Mouse (Mus musculus) heart, embryonic 12.5 days (tissue): ENCODE measurements around the gene Atxn2. TPM values are rescaled to one million over a fixed set of nuclear protein-coding genes. Genes with fewer than 3 reads are reported as not detected.
A peak's percentile ranks its signal among the peaks of the same experiment; 100 is the strongest.

Source experiments
- ATAC-seq: fragments of 200-750 bp; cut with Nextera tagmentation; 2 replicates; pipeline ENCODE4 v1.8.0; 2017; ENCODE audit warnings: moderate TSS enrichment, moderate library complexity; ENCODE audit not compliant: insufficient number of reproducible peaks, low FRiP score
- H3K27ac ChIP-seq: fragments of 300-500 bp; sonication (generic); 2 replicates; pipeline ENCODE4 v1.5.1; 2016; ENCODE audit warnings: mild to moderate bottlenecking, moderate library complexity; ENCODE audit not compliant: poor library complexity, severe bottlenecking
- H3K27me3 ChIP-seq: fragments of 300-500 bp; sonication (generic); replicated peaks from 2 replicates; pipeline ENCODE4 v1.6.1; 2016; ENCODE audit warnings: mild to moderate bottlenecking, moderate library complexity
- H3K36me3 ChIP-seq: fragments of 300-500 bp; sonication (generic); 2 replicates; pipeline ENCODE4 v1.6.1; 2016; ENCODE audit warnings: mild to moderate bottlenecking, moderate library complexity
- H3K4me1 ChIP-seq: fragments of 300-500 bp; sonication (generic); replicated peaks from 2 replicates; pipeline ENCODE4 v1.6.1; 2016; ENCODE audit warnings: mild to moderate bottlenecking
- H3K4me2 ChIP-seq: fragments of 300-500 bp; sonication (generic); 2 replicates; pipeline ENCODE4 v1.6.1; 2016; ENCODE audit warnings: mild to moderate bottlenecking, moderate library complexity
- H3K4me3 ChIP-seq: fragments of 300-500 bp; sonication (generic); 2 replicates; pipeline ENCODE4 v1.5.1; 2016; ENCODE audit warnings: mild to moderate bottlenecking
- H3K9ac ChIP-seq: fragments of 300-500 bp; sonication (generic); 2 replicates; pipeline ENCODE4 v1.6.1; 2016; ENCODE audit warnings: mild to moderate bottlenecking, moderate library complexity
- H3K9me3 ChIP-seq: fragments of 300-500 bp; sonication (generic); replicated peaks from 2 replicates; pipeline ENCODE4 v1.6.1; 2016; ENCODE audit warnings: mild to moderate bottlenecking, moderate library complexity
- whole genome bisulfite sequencing: fragments of 180-500 bp; shearing (Covaris S2); methylation state at CpG from one replicate; pipeline ENCODE4 v1.1.7; 2016; 5-methylcytosine and 5-hydroxymethylcytosine counted together
- polyA plus RNA-seq: library from polyadenylated mRNA; unstranded; fragments of >200 nt; fragmentation: Nextera tagmentation; extraction: Ambion mirVana; gene quantifications from 2 replicates; pipeline ENCODE4 v1.2.1, GENCODE M21; 2016

Gene Atxn2
- polyA plus RNA-seq, 1 experiment from 2014 or later: 83.2 TPM

DNA sequence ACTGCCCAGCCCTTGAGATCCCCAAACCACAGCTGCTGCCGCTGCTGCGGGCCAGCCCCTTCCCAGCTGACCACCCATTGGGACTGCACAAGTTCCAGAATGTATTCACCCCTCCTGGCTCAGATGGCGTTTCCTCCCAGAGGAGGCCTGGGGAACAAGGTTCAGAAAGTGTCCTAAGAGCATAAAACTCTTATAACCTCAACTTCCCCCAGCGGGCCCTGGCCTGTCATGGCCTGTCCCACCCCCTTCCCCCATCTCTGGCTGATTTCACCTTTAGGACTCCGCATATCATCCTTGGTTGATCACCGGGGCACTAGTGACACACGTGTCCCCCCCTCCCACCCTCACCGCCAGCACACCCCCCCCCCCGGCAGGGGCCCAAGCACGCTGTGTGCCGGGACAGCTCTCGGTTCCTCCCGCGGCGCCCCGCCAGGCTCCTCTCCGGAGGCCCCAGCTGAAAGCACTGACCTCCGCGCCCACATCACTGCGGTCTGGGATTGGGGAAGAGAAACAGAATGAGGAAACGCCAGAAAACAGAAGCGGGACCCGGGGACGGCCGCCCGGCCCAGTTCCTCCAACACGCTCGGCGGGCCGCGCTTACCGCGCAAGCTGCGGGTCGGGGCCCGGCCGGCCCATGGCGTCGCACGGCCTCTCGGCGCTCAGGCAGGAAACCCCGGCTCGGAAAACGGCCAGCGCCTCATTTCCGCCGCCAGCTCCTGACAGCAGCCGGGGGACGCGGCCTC is 125.0 kb downstream of the Atxn2 start:
- WGBS: 1% methylated on average over 48 of the region's 51 CpGs
- peaks cover 62% of the 10 kb centered on the region for H3K4me1 ChIP-seq

DNA sequence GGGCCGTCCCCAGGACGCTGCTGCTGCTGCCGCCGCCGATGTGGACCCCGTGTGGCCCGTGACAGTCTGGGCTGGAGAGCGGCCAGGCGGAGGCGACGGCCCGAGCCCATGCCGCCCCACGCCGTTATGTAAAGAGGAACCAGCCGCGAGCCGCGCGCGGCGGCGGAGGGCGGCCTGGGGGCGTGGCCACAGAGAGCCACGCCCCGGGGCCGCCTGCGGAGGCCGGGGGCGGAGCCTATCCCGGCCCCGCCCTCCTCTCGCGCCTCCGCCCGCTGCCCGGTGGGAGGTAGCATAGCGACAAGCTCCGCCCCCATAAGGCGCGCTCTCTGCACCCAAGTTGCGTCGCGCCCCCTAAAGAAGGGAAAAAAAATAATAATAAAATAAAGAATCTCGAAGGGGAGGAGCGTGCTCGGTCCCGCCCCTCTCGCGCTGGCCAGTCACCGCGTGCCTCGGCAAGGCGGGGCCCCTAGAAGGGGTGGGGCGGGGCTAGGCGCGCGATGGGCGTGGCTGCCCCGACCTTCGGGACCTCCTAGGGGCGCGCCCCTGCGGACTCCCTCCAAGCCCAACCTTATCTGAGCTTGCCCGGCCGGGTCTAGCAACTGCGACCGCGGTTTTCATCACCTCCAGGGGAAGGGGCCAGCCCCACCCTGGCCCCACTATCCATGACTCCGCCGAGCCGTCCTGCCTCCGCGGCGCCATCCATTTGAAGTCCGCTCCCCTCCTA is 125.7 kb downstream of the Atxn2 start:
- Histone ChIP-seq H3K9me3 (no peaks in the 10 kb centered on the region), H3K4me2 (peak overlapping the region; percentile 98), H3K4me3 (peak overlapping the region; percentile 85), H3K27ac (peak overlapping the region; percentile 87), H3K27me3 (no peaks in the 10 kb centered on the region), H3K9ac (peak overlapping the region; percentile 88), H3K4me1 (peaks cover 58% of the 10 kb centered on the region), H3K36me3 (peaks cover 2% of the 10 kb centered on the region; the same call in 1 of the 2 replicates)
- WGBS: under 1% methylated on average over 75 of the region's 77 CpGs
- peak; percentile 91 for ATAC-seq

More for the DNA sequence above, 125.0 kb downstream of the Atxn2 start:
- peak overlapping the region; percentile 98 for H3K4me2 ChIP-seq
- H3K27ac ChIP-seq: peak overlapping the region; percentile 87
- H3K4me3 ChIP-seq: peak overlapping the region; percentile 85
- peaks cover 4% of the 10 kb centered on the region; the same call in 1 of the 2 replicates for H3K36me3 ChIP-seq
- ATAC-seq: peak; percentile 12
- no peaks in the 10 kb centered on the region for H3K27me3 ChIP-seq
- H3K9me3 ChIP-seq: no peaks in the 10 kb centered on the region
- H3K9ac ChIP-seq: peak overlapping the region; percentile 88

- Histone ChIP-seq H3K4me1 (peaks cover 56% of the 10 kb centered on the region), H3K36me3 (no peaks in the 10 kb centered on the region), H3K4me3 (peak within 1 kb of the TSS; percentile 85), H3K27me3 (no peaks in the 10 kb centered on the region), H3K9me3 (no peaks in the 10 kb centered on the region), H3K9ac (peak within 1 kb of the TSS; percentile 88), H3K4me2 (peak within 1 kb of the TSS; percentile 98), H3K27ac (peak within 1 kb of the TSS; percentile 87)
- ATAC-seq: peak; percentile 24
- WGBS: 1% methylated on average over 35 of the region's 35 CpGs
These were observed 126.6 kb downstream of the Atxn2 start, which contains the start of gene Sh2b3 for GRCm38 (mm10) chr5:121837441-121838340. Gene Sh2b3 (minus strand): TSS chr5:121837646.

DNA sequence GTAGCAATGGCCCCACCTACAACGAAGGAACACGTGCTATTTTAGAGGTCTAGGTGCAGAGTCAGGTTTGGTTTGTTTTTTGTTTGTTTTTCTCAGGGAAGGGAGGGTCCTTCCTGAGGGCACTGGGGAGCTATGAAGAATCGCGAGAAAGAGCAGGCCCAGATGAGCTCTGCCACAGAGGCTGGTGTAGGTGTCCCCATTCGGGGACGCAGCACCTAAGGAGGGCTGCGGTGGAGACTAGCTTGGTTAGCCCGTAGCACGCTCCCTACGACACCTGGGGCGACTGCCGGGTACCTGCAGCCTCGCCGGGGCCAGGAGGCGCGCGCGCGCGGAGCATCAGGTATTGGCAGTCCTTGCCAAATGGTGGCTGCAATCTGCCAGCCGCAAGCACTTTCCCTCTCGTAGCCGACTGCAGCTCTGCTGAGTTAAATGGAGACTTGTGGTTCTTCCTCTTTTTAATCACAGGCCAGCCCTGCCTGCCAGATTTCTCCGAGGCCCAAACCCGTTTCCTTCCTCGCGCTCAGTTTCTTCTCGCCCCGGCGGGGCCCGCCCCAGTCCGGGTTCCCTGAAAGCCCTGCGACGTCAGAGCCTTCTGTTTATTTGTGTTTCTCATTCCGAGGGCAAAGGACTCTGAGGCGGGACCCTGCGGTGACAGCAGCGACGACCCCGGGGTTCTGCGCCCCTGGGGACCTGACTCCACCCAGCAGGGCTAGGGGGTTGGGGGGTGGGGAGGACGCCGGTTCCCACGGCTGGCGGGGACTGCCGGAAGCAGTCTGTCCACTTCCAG is 127.4 kb downstream of the Atxn2 start:
- Histone ChIP-seq H3K27me3 (peaks cover 5% of the 10 kb centered on the region), H3K9ac (peak overlapping the region; percentile 75), H3K4me1 (peaks cover 53% of the 10 kb centered on the region), H3K4me2 (peak overlapping the region; percentile 98), H3K9me3 (no peaks in the 10 kb centered on the region), H3K27ac (peak overlapping the region; percentile 84), H3K4me3 (peak overlapping the region; percentile 85), H3K36me3 (no peaks in the 10 kb centered on the region)
- 1% methylated on average over 46 of the region's 46 CpGs for WGBS
- no peak for ATAC-seq

GRCm38 (mm10) chr5:121839128-121839473 is 128.0 kb downstream of the Atxn2 start:
- peaks cover 52% of the 10 kb centered on the region for H3K4me1 ChIP-seq
- H3K9ac ChIP-seq: peak overlapping the region; percentile 75

GRCm38 (mm10) chr5:121841516-121841915 is 130.4 kb downstream of the Atxn2 start:
- 87% methylated on average over 9 of the region's 9 CpGs for WGBS
- Histone ChIP-seq H3K27ac (no peak overlapping the region), H3K9ac (no peak overlapping the region), H3K27me3 (peaks cover 15% of the 10 kb centered on the region), H3K9me3 (no peaks in the 10 kb centered on the region), H3K4me1 (peaks cover 38% of the 10 kb centered on the region), H3K36me3 (no peaks in the 10 kb centered on the region), H3K4me3 (no peak overlapping the region), H3K4me2 (no peak overlapping the region)
- no peak for ATAC-seq

More at GRCm38 (mm10) chr5:121839128-121839473, 128.0 kb downstream of the Atxn2 start:
- peak overlapping the region; percentile 85 for H3K4me3 ChIP-seq
- no peaks in the 10 kb centered on the region for H3K36me3 ChIP-seq
- no peak for ATAC-seq
- 26% methylated on average over 7 of the region's 7 CpGs for WGBS
- H3K9me3 ChIP-seq: no peaks in the 10 kb centered on the region
- peak overlapping the region; percentile 98 for H3K4me2 ChIP-seq
- peak overlapping the region; percentile 84 for H3K27ac ChIP-seq
- peaks cover 11% of the 10 kb centered on the region for H3K27me3 ChIP-seq

DNA sequence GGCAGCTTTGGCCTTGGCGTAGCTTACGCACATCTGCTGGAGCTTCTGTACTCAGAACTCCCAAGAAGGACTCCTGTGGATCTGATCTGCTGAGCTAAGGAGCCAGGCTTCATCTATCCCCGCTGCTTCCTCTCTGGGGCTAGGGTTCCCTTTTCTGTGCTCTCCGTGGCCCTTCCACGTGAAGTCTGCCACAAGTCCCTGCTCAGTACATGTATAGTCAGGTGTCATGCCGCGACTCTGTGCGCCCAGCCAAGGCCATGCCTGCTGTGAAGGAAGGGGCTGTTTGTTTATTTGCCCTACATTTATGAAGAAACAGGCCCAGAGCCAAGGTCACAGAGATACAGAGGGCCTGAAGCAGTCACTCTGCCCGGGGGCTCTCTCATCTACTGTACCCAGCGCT is 130.8 kb downstream of the Atxn2 start:
- 49% methylated on average over 10 of the region's 10 CpGs for WGBS
- Histone ChIP-seq H3K4me1 (peaks cover 38% of the 10 kb centered on the region), H3K27me3 (peaks cover 15% of the 10 kb centered on the region), H3K9me3 (no peaks in the 10 kb centered on the region), H3K4me2 (0 out of 2 replicates have a peak overlapping the region, but pooled peaks have one; percentile 88), H3K4me3 (0 out of 2 replicates have a peak overlapping the region, but pooled peaks have one; percentile 59), H3K36me3 (no peaks in the 10 kb centered on the region), H3K9ac (no peak overlapping the region), H3K27ac (no peak overlapping the region)
- ATAC-seq: no peak

GRCm38 (mm10) chr5:121842665-121843118 is 131.6 kb downstream of the Atxn2 start:
- Histone ChIP-seq H3K27me3 (peaks cover 15% of the 10 kb centered on the region), H3K27ac (no peak overlapping the region)
- under 1% methylated on average over 33 of the region's 33 CpGs for WGBS

GRCm38 (mm10) chr5:121843138-121843905 is 132.2 kb downstream of the Atxn2 start:
- Histone ChIP-seq H3K9me3 (no peaks in the 10 kb centered on the region), H3K27me3 (peaks cover 15% of the 10 kb centered on the region), H3K27ac (no peak overlapping the region), H3K9ac (no peak overlapping the region), H3K4me3 (peak overlapping the region; percentile 59), H3K4me2 (peak overlapping the region; percentile 88), H3K4me1 (peaks cover 29% of the 10 kb centered on the region), H3K36me3 (no peaks in the 10 kb centered on the region)
- no peak for ATAC-seq
- WGBS: 14% methylated on average over 17 of the region's 17 CpGs

More at GRCm38 (mm10) chr5:121842665-121843118, 131.6 kb downstream of the Atxn2 start:
- peak overlapping the region; percentile 70 for H3K9ac ChIP-seq
- peak overlapping the region; percentile 88 for H3K4me2 ChIP-seq
- no peaks in the 10 kb centered on the region for H3K9me3 ChIP-seq
- H3K4me1 ChIP-seq: peaks cover 35% of the 10 kb centered on the region
- peak overlapping the region; percentile 59 for H3K4me3 ChIP-seq
- no peaks in the 10 kb centered on the region for H3K36me3 ChIP-seq
- ATAC-seq: peak; percentile 51; the same call in 1 of the 2 replicates
